Mouse (Mus musculus) heart, postnatal 0 days (tissue): Measurements from ENCODE around the gene Tnnc2.

ENCODE experiments used
- CTCF ChIP-seq: IDR thresholded peaks from 2 replicates; pipeline ENCODE4 v1.5.1; 2016; ENCODE audit warnings: antibody characterized with exemption, control low read depth, low read depth
- EP300 ChIP-seq: IDR thresholded peaks from 2 replicates; pipeline ENCODE4 v1.6.1; 2016; ENCODE audit warnings: antibody characterized with exemption, low read depth

- TF ChIP-seq CTCF (no peak), EP300 (no peak)
Measured at GRCm38 (mm10) chr2:164762593-164762992, 17.2 kb downstream of the Tnnc2 start.
